Mouse (Mus musculus) stomach, postnatal 0 days (tissue): ENCODE measurements at regions not wholly inside any gene's neighbourhood (a gene's known extent, or its start where the extent isn't known, plus 50 kb on each side); places are given as distances from the start of the nearest gene placed in this dataset.
"Not testable (repeated sequence)": the region's sequence is repeated elsewhere in the genome, so short reads cannot be mapped to it uniquely, and the experiment has no call there.

Experiments
- ATAC-seq: fragments of 200-750 bp; cut with Nextera tagmentation; 2 replicates; pipeline ENCODE4 v1.8.0; 2017; ENCODE audit not compliant: low FRiP score, low TSS enrichment
- DNase-seq: peaks from one replicate; pipeline ENCODE4 v3.0.0-alpha.2; 2016; ENCODE audit warnings: low spot score
- H3K27ac ChIP-seq: fragments of 300-500 bp; sonication (generic); replicated peaks from 2 replicates; pipeline ENCODE4 v1.5.1; 2014; ENCODE audit warnings: mild to moderate bottlenecking, control low read depth
- H3K27me3 ChIP-seq: fragments of 300-500 bp; sonication (generic); 2 replicates; pipeline ENCODE4 v1.6.1; 2014; ENCODE audit warnings: low read length; ENCODE audit not compliant: control insufficient read depth, insufficient read depth
- H3K36me3 ChIP-seq: fragments of 300-500 bp; sonication (generic); 2 replicates; pipeline ENCODE4 v1.6.1; 2014; ENCODE audit warnings: low read length, mixed read lengths; ENCODE audit not compliant: control insufficient read depth, insufficient read depth
- H3K4me1 ChIP-seq: fragments of 300-500 bp; sonication (generic); replicated peaks from 2 replicates; pipeline ENCODE4 v1.6.1; 2014; ENCODE audit warnings: antibody characterized with exemption; ENCODE audit not compliant: control insufficient read depth, insufficient read depth
- H3K4me2 ChIP-seq: fragments of 300-500 bp; sonication (generic); replicated peaks from 2 replicates; pipeline ENCODE4 v1.6.1; 2014; ENCODE audit warnings: low read depth, mild to moderate bottlenecking, control low read depth, moderate library complexity
- H3K4me3 ChIP-seq: fragments of 300-500 bp; sonication (generic); 2 replicates; pipeline ENCODE4 v1.5.1; 2014; ENCODE audit warnings: low read depth, low read length, control low read depth
- H3K9ac ChIP-seq: fragments of 300-500 bp; sonication (generic); 2 replicates; pipeline ENCODE4 v1.6.1; 2014; ENCODE audit warnings: mild to moderate bottlenecking, low read length, control low read depth, mixed read lengths
- H3K9me3 ChIP-seq: fragments of 300-500 bp; sonication (generic); 2 replicates; pipeline ENCODE4 v1.6.1; 2016; ENCODE audit warnings: low read length; ENCODE audit not compliant: control insufficient read depth
- CTCF ChIP-seq: IDR thresholded peaks from 2 replicates; pipeline ENCODE4 v1.5.1; 2016; ENCODE audit warnings: antibody characterized with exemption, low read depth, mild to moderate bottlenecking, moderate library complexity
- EP300 ChIP-seq: optimal IDR thresholded peaks from 2 replicates; pipeline ENCODE3; 2016; ENCODE audit warnings: antibody characterized with exemption
- WGBS: fragments of 180-500 bp; shearing (Covaris S2); extraction: QIAGEN DNeasy Blood & Tissue Kit; methylation state at CpG from one replicate; pipeline ENCODE4 v1.1.7; 2014; 5-methylcytosine and 5-hydroxymethylcytosine counted together

GRCm38 (mm10) chr7:138468436-138468835, 70.9 kb upstream of the Tcerg1l start:
- no peak for TF ChIP-seq EP300
- TF ChIP-seq CTCF, result no peak
- no peaks in the 10 kb centered on the region for H3K27me3 ChIP-seq
- H3K9ac ChIP-seq, result no peak overlapping the region
- H3K4me3 ChIP-seq, result no peak overlapping the region
- no peak overlapping the region for H3K27ac ChIP-seq
- no peak overlapping the region for H3K4me2 ChIP-seq
- H3K9me3 ChIP-seq, result no peaks in the 10 kb centered on the region
- no peaks in the 10 kb centered on the region for H3K4me1 ChIP-seq
- ATAC-seq, result no peak
- 64% methylated on average over 2 of the region's 2 CpGs for WGBS
- no peak for DNase-seq
- no peaks in the 10 kb centered on the region for H3K36me3 ChIP-seq

GRCm38 (mm10) chr7:138467981-138468380, 70.5 kb upstream of the Tcerg1l start:
- no peak overlapping the region for H3K4me3 ChIP-seq
- no peak overlapping the region for H3K4me2 ChIP-seq
- H3K27me3 ChIP-seq, result no peaks in the 10 kb centered on the region
- DNase-seq (no peak), ATAC-seq (no peak)
- no peak overlapping the region for H3K27ac ChIP-seq
- no peaks in the 10 kb centered on the region for H3K9me3 ChIP-seq
- TF ChIP-seq EP300 (no peak), CTCF (no peak)
- 63% methylated on average over 2 of the region's 2 CpGs for WGBS
- H3K36me3 ChIP-seq, result no peaks in the 10 kb centered on the region
- H3K9ac ChIP-seq, result no peak overlapping the region
- no peaks in the 10 kb centered on the region for H3K4me1 ChIP-seq

- ATAC-seq (no peak), DNase-seq (no peak)
- H3K4me3 ChIP-seq, result no peak overlapping the region
- no peak overlapping the region for H3K27ac ChIP-seq
- no peak overlapping the region for H3K4me2 ChIP-seq
- no peaks in the 10 kb centered on the region for H3K36me3 ChIP-seq
- no peaks in the 10 kb centered on the region for H3K4me1 ChIP-seq
- WGBS, result 100% methylated on average over 1 of the region's 1 CpGs
- TF ChIP-seq CTCF, result no peak
- no peak for TF ChIP-seq EP300
- H3K27me3 ChIP-seq, result no peaks in the 10 kb centered on the region
- no peak overlapping the region for H3K9ac ChIP-seq
- H3K9me3 ChIP-seq, result no peaks in the 10 kb centered on the region
Measured at GRCm38 (mm10) chr7:138467386-138467785, 69.9 kb upstream of the Tcerg1l start.

- no peaks in the 10 kb centered on the region for H3K9me3 ChIP-seq
- 56% methylated on average over 7 of the region's 7 CpGs for WGBS
- no peak for DNase-seq
- H3K27ac ChIP-seq, result no peak overlapping the region
- ATAC-seq, result no peak
- no peaks in the 10 kb centered on the region for H3K4me1 ChIP-seq
- no peak overlapping the region for H3K4me2 ChIP-seq
- TF ChIP-seq EP300 (no peak), CTCF (no peak)
- no peaks in the 10 kb centered on the region for H3K27me3 ChIP-seq
- no peaks in the 10 kb centered on the region for H3K36me3 ChIP-seq
- H3K4me3 ChIP-seq, result no peak overlapping the region
- no peak overlapping the region for H3K9ac ChIP-seq
Measured at GRCm38 (mm10) chr7:138457964-138458363, 60.4 kb upstream of the Tcerg1l start.

- DNase-seq (no peak), ATAC-seq (no peak)
- H3K4me2 ChIP-seq, result no peak overlapping the region
- H3K4me1 ChIP-seq, result no peaks in the 10 kb centered on the region
- 90% methylated on average over 3 of the region's 3 CpGs for WGBS
- no peak overlapping the region for H3K4me3 ChIP-seq
- TF ChIP-seq CTCF (no peak), EP300 (no peak)
- H3K27me3 ChIP-seq, result no peaks in the 10 kb centered on the region
- no peak overlapping the region for H3K27ac ChIP-seq
- H3K9me3 ChIP-seq, result no peaks in the 10 kb centered on the region
- H3K9ac ChIP-seq, result no peak overlapping the region
- no peaks in the 10 kb centered on the region for H3K36me3 ChIP-seq
Measured at GRCm38 (mm10) chr7:138455371-138455770, 57.8 kb upstream of the Tcerg1l start.

DNA sequence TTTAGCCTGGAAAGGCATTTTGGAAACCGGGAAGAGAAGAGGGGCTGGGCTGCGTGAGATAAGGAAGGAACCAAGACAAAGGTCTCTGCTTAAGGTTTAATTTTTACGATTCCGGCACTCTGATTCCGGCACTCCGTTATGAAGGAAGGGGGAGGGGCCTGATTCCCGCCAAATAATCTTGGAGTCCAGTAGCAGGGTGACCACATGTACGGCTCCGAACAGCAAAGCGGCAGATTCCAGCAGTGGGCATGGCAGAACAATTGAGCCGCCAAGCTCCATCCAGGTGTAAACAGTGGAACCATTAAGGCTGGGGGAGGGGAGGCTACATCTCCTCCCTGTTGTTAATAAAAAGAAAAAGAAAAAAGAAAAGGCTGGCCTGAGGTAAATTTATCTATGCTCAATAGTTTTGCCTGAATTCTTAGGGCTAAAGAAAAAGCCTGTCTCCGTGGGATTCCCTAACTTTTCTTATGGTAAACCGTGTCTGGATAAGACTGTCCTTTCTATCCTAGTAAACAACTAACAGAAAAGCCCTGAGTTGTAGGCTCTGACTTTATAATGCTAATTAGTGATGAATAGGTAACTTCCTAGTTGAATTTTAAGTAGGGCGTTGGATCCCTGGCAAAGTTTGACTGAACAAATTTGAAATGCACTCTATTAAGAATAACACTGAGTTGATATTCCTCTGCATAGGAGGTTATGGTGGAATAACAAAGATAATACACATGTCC, 57.1 kb upstream of the Tcerg1l start:
- not testable (repeated sequence) for H3K4me1 ChIP-seq, H3K27me3 ChIP-seq, H3K9ac ChIP-seq, H3K4me3 ChIP-seq, ATAC-seq, H3K36me3 ChIP-seq, DNase-seq, H3K27ac ChIP-seq, H3K4me2 ChIP-seq, H3K9me3 ChIP-seq
- 40% methylated on average over 14 of the region's 14 CpGs for WGBS
